ENCODE assay signal across 8 mouse cellular contexts in the genomic region with DNA sequence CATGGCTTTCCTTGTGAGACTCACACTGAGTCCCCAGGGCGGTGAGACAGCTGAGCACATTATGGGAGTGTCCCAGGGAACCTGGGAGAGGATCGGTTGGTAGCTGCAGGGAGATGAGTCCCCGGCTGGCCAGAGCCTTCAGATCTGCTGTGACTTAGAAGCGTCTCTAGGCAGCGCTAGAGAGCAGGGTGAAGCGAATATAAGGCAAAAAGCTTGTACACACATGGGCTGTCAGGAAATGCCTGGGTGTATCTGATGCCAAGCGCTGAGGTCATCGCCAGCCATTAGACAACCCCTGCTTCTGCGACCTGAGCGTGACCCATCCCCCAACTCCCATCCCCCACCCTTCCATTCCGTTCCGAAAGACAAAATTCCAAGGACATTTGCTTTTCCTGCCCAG.
DNase-seq lines count a peak whose midpoint lies in the region; ATAC-seq and TF ChIP-seq lines count a peak whose summit lies in the region.

No protein-coding gene starts in this region.

- H3K4me2 ChIP-seq in forebrain, embryonic 12.5 days, result peak overlapping the region; percentile 5; the same call in 1 of the 2 replicates
- no peak overlapping the region; the same call in 1 of the 2 replicates for H3K4me2 ChIP-seq in forebrain, embryonic 16.5 days (ENCODE audit: low read length)
- H3K4me2 ChIP-seq in hindbrain, embryonic 16.5 days (ENCODE audit: low read length), result peak overlapping the region; percentile 36

- intact Hi-C loops in left cerebral cortex, postnatal 25 days (cut with DNase I), result loop anchor here (5.0 kb wide), 1 partner anchor 203 kb away; no protein-coding TSS in a partner anchor

- WGBS in forebrain, embryonic 12.5 days, result 21% methylated on average over 12 of the region's 12 CpGs
- WGBS in forebrain, embryonic 16.5 days, result 20% methylated on average over 12 of the region's 12 CpGs
- WGBS in cerebellum, adult 2 months, result 9% methylated on average over 12 of the region's 12 CpGs
- WGBS in hindbrain, embryonic 16.5 days, result 14% methylated on average over 12 of the region's 12 CpGs

- no peaks in the 10 kb centered on the region for H3K36me3 ChIP-seq in forebrain, embryonic 12.5 days (replicated peaks)
- no peaks in the 10 kb centered on the region for H3K36me3 ChIP-seq in forebrain, embryonic 16.5 days (ENCODE audit: control insufficient read depth, insufficient read depth)
- H3K36me3 ChIP-seq in hindbrain, embryonic 16.5 days (ENCODE audit: control insufficient read depth, insufficient read depth, low read length), result no peaks in the 10 kb centered on the region

- no peak for ATAC-seq in forebrain, embryonic 12.5 days (ENCODE audit: low FRiP score)
- no peak for ATAC-seq in forebrain, embryonic 16.5 days
- ATAC-seq in hindbrain, embryonic 16.5 days, result peak; percentile 20; the same call in 1 of the 2 replicates

- peak; percentile 81 to 85 for DNase-seq in cerebellum, adult 2 months
- peak; percentile 40 to 53 for DNase-seq in gastrocnemius, adult 8-10 months (ENCODE audit: low spot score in 2 of 2)
- DNase-seq in left cerebral cortex, postnatal 25 days (ENCODE audit: low spot score in 2 of 2), result peak; percentile 50 to 79
- peak; percentile 83 for DNase-seq in mesoderm, embryonic 11.5 days (ENCODE audit: low read depth, low spot score)
- peak; percentile 12 to 61 for DNase-seq in spleen, postnatal 10 days (ENCODE audit: low spot score in 2 of 2)

- peak; percentile 75 for TF ChIP-seq CTCF in cerebellum, adult 2 months (IDR thresholded peaks at IDR 0.05; ENCODE audit: borderline replicate concordance, insufficient read depth, low read depth, low read length)

- H3K9me3 ChIP-seq in forebrain, embryonic 12.5 days, result no peaks in the 10 kb centered on the region
- no peaks in the 10 kb centered on the region for H3K9me3 ChIP-seq in forebrain, embryonic 16.5 days (ENCODE audit: control insufficient read depth, low read length)
- no peaks in the 10 kb centered on the region for H3K9me3 ChIP-seq in hindbrain, embryonic 16.5 days (ENCODE audit: control insufficient read depth, low read length)

- H3K4me1 ChIP-seq in forebrain, embryonic 12.5 days, result peaks cover 45% of the 10 kb centered on the region
- peaks cover 16% of the 10 kb centered on the region for H3K4me1 ChIP-seq in forebrain, embryonic 16.5 days (replicated peaks; ENCODE audit: control insufficient read depth, insufficient read depth, low read length)
- H3K4me1 ChIP-seq in cerebellum, adult 2 months (ENCODE audit: control insufficient read depth, insufficient read depth, low read length), result peaks cover 2% of the 10 kb centered on the region; the same call in 1 of the 2 replicates
- peaks cover 10% of the 10 kb centered on the region for H3K4me1 ChIP-seq in hindbrain, embryonic 16.5 days (ENCODE audit: control insufficient read depth, insufficient read depth, low read depth, low read length)

- no peaks in the 10 kb centered on the region for H3K27me3 ChIP-seq in forebrain, embryonic 12.5 days
- H3K27me3 ChIP-seq in forebrain, embryonic 16.5 days (replicated peaks; ENCODE audit: control insufficient read depth, insufficient read depth, low read length), result no peaks in the 10 kb centered on the region
- H3K27me3 ChIP-seq in cerebellum, adult 2 months (ENCODE audit: control insufficient read depth, insufficient read depth, low read length), result no peaks in the 10 kb centered on the region
- no peaks in the 10 kb centered on the region for H3K27me3 ChIP-seq in hindbrain, embryonic 16.5 days (replicated peaks; ENCODE audit: control insufficient read depth, insufficient read depth, low read length)

- no peak overlapping the region for H3K27ac ChIP-seq in forebrain, embryonic 12.5 days
- H3K27ac ChIP-seq in forebrain, embryonic 16.5 days (ENCODE audit: low read length), result no peak overlapping the region
- no peak overlapping the region for H3K27ac ChIP-seq in cerebellum, adult 2 months (ENCODE audit: insufficient read depth, low read length)
- no peak overlapping the region for H3K27ac ChIP-seq in hindbrain, embryonic 16.5 days (ENCODE audit: low read depth, low read length)

- no peak overlapping the region for H3K9ac ChIP-seq in forebrain, embryonic 12.5 days
- no peak overlapping the region for H3K9ac ChIP-seq in forebrain, embryonic 16.5 days (replicated peaks; ENCODE audit: low read depth, low read length)
- no peak overlapping the region for H3K9ac ChIP-seq in hindbrain, embryonic 16.5 days (ENCODE audit: low read depth, low read length)

- no peak for TF ChIP-seq POLR2A in cerebellum, adult 2 months (IDR thresholded peaks at IDR 0.05; ENCODE audit: borderline replicate concordance, insufficient read depth, low read length)

- no peak overlapping the region for H3K4me3 ChIP-seq in forebrain, embryonic 12.5 days (replicated peaks)
- no peak overlapping the region for H3K4me3 ChIP-seq in forebrain, embryonic 16.5 days (replicated peaks; ENCODE audit: low read length)
- H3K4me3 ChIP-seq in cerebellum, adult 2 months (replicated peaks; ENCODE audit: insufficient read depth, low read depth, low read length), result peak overlapping the region; percentile 37
- H3K4me3 ChIP-seq in hindbrain, embryonic 16.5 days (ENCODE audit: low read length), result no peak overlapping the region
